Mouse (Mus musculus): ENCODE measurements around the gene Gm20388.

GRCm38 (mm10) chr8:123760579-123760978 is 3849.9 kb downstream of the Gm20388 start:
- TF ChIP-seq CTCF (IDR thresholded peaks at IDR 0.05; ENCODE audit: extremely low read depth, insufficient read depth, low read length) (no peak), POLR2A (IDR thresholded peaks at IDR 0.05; ENCODE audit: extremely low read depth, insufficient read depth, low read length) (no peak)

Data from cortical plate, adult 2 months (tissue).